Mouse (Mus musculus) spleen, postnatal 10 days (tissue): ENCODE results near the gene Ccr5.
A peak's percentile ranks its signal among the peaks of the same experiment; 100 is the strongest.

Source experiments
- DNase-seq, 2 experiments: peaks; one replicate each; pipeline ENCODE4 v3.0.0; 2021 to 2022; ENCODE audit warnings: low spot score in 2 of 2

The Ccr5 gene

GRCm38 (mm10) chr9:124138055-124138775, 16.9 kb downstream of the Ccr5 start:
- DNase-seq: peak in 1 of 2 experiments; percentile 37

- DNase-seq: no peak
These were observed 22.3 kb downstream of the Ccr5 start for GRCm38 (mm10) chr9:124143678-124144077.

GRCm38 (mm10) chr9:124146307-124146706, 25.0 kb downstream of the Ccr5 start:
- no peak for DNase-seq
